Mouse (Mus musculus) kidney, embryonic 15.5 days (tissue): ENCODE data around the gene Cant1. TPM values are rescaled to one million over a fixed set of nuclear protein-coding genes. Genes with fewer than 3 reads are reported as not detected.

ENCODE experiments used
- ATAC-seq: fragments of 200-750 bp; cut with Nextera tagmentation; replicated peaks from 2 replicates; pipeline ENCODE4 v1.8.0; 2017; ENCODE audit warnings: moderate TSS enrichment; ENCODE audit not compliant: low FRiP score
- H3K27ac ChIP-seq: fragments of 300-500 bp; sonication (generic); 2 replicates; pipeline ENCODE4 v1.5.1; 2015; ENCODE audit warnings: mild to moderate bottlenecking, inconsistent platforms
- H3K27me3 ChIP-seq: fragments of 300-500 bp; sonication (generic); 2 replicates; pipeline ENCODE4 v1.6.1; 2015; ENCODE audit warnings: inconsistent platforms
- H3K36me3 ChIP-seq: fragments of 300-500 bp; sonication (generic); 2 replicates; pipeline ENCODE4 v1.6.1; 2015; ENCODE audit warnings: inconsistent platforms
- H3K4me1 ChIP-seq: fragments of 300-500 bp; sonication (generic); 2 replicates; pipeline ENCODE4 v1.6.1; 2015; ENCODE audit warnings: inconsistent platforms
- H3K4me2 ChIP-seq: fragments of 300-500 bp; sonication (generic); 2 replicates; pipeline ENCODE4 v1.6.1; 2015; ENCODE audit warnings: moderate library complexity, mild to moderate bottlenecking, inconsistent platforms
- H3K4me3 ChIP-seq: fragments of 300-500 bp; sonication (generic); replicated peaks from 2 replicates; pipeline ENCODE4 v1.5.1; 2015; ENCODE audit warnings: mild to moderate bottlenecking, inconsistent platforms
- H3K9ac ChIP-seq: fragments of 300-500 bp; sonication (generic); 2 replicates; pipeline ENCODE4 v1.6.1; 2015; ENCODE audit warnings: mild to moderate bottlenecking, inconsistent platforms
- H3K9me3 ChIP-seq: fragments of 300-500 bp; sonication (generic); replicated peaks from 2 replicates; pipeline ENCODE4 v1.6.1; 2016; ENCODE audit warnings: inconsistent platforms
- WGBS: fragments of 180-500 bp; shearing (Covaris S2); methylation state at CpG from one replicate; pipeline ENCODE4 v1.1.7; 2015; ENCODE audit warnings: mixed read lengths; 5-methylcytosine and 5-hydroxymethylcytosine counted together
- polyA plus RNA-seq: library from polyadenylated mRNA; unstranded; fragments of >200 nt; fragmentation: Nextera tagmentation; extraction: Ambion mirVana; gene quantifications from 2 replicates; pipeline ENCODE4 v1.2.1, GENCODE M21; 2015

The Cant1 gene
- polyA plus RNA-seq = 26.7 and 32.9 TPM in 2 replicates

GRCm38 (mm10) chr11:118418834-118419504, at the start of gene Cant1:
TSS of gene Cant1 (minus strand) at chr11:118419086.
- H3K4me1 ChIP-seq = peaks cover 37% of the 10 kb centered on the region
- peak; percentile 96 for ATAC-seq
- no peaks in the 10 kb centered on the region for H3K9me3 ChIP-seq
- peak within 1 kb of the TSS; percentile 81 for H3K4me3 ChIP-seq
- WGBS = under 1% methylated on average over 47 of the region's 50 CpGs
- H3K27me3 ChIP-seq = no peaks in the 10 kb centered on the region
- H3K27ac ChIP-seq = peak within 1 kb of the TSS; percentile 83
- peak within 1 kb of the TSS; percentile 94 for H3K9ac ChIP-seq
- peak within 1 kb of the TSS; percentile 84 for H3K4me2 ChIP-seq
- peaks cover 26% of the 10 kb centered on the region for H3K36me3 ChIP-seq

GRCm38 (mm10) chr11:118467441-118468035, 48.7 kb upstream of the Cant1 start:
- ATAC-seq = no peak
- Histone ChIP-seq H3K9me3 (no peaks in the 10 kb centered on the region), H3K9ac (no peak overlapping the region), H3K36me3 (no peaks in the 10 kb centered on the region), H3K4me2 (no peak overlapping the region), H3K4me1 (peaks cover 25% of the 10 kb centered on the region), H3K27me3 (no peaks in the 10 kb centered on the region), H3K27ac (no peak overlapping the region), H3K4me3 (no peak overlapping the region)
- 59% methylated on average over 11 of the region's 11 CpGs for WGBS

DNA sequence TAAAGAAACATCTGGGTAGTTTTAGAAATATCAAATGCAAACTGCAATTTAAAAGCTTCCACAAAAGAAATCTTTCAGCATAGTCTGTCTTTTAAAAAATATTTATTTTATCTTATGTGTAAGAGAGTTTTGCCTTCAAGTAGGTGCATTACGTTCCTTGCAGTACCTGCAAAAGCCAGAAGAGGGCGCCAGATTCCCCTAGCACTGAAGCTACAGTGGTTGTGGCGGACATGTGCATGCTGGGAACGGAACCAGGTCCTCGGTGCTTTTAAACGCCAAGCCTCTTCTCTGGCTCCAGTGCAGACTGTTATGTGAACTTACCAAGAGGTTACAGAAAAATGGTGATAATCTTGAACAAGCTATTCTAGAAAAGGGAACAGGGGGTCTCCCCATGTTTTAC, 41.4 kb upstream of the Cant1 start:
- peaks cover 12% of the 10 kb centered on the region for H3K4me1 ChIP-seq
- H3K27ac ChIP-seq = no peak overlapping the region
- 0 out of 2 replicates have a peak, but pooled peaks cover 3% of the 10 kb centered on the region for H3K9me3 ChIP-seq
- no peaks in the 10 kb centered on the region for H3K27me3 ChIP-seq
- no peak for ATAC-seq
- WGBS = 68% methylated on average over 6 of the region's 6 CpGs
- no peak overlapping the region for H3K9ac ChIP-seq
- H3K4me2 ChIP-seq = no peak overlapping the region
- H3K4me3 ChIP-seq = no peak overlapping the region
- no peaks in the 10 kb centered on the region for H3K36me3 ChIP-seq

- H3K4me3 ChIP-seq = no peak overlapping the region
- H3K4me1 ChIP-seq = peaks cover 12% of the 10 kb centered on the region
- no peak overlapping the region for H3K9ac ChIP-seq
- 0 out of 2 replicates have a peak, but pooled peaks cover 3% of the 10 kb centered on the region for H3K9me3 ChIP-seq
- ATAC-seq = no peak
- H3K27me3 ChIP-seq = no peaks in the 10 kb centered on the region
- peak overlapping the region; percentile 30 for H3K4me2 ChIP-seq
- H3K36me3 ChIP-seq = no peaks in the 10 kb centered on the region
- WGBS = 57% methylated on average over 4 of the region's 4 CpGs
- H3K27ac ChIP-seq = peak overlapping the region; percentile 60; the same call in 1 of the 2 replicates
Observed at GRCm38 (mm10) chr11:118459536-118459935, 40.6 kb upstream of the Cant1 start.

DNA sequence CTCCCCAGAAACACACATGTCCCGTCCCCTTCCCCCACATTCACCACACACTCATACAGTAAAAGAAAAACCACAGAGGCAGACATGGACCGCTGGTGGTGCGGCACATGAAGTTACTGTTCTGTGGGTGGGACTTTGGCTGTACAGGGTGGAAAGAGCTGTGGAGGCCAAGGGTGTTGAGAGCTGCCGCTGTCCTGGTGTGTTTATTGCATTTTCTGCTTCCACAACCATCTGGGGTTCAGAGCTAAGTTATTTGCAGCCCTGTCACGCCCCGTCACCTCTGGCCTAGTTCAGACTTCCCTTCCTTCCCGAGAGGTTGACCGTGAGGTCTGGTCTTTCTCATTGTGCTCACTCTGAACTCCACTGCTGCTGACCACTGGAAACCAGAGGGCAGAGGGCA, 40.2 kb upstream of the Cant1 start:
- Histone ChIP-seq H3K9ac (no peak overlapping the region), H3K36me3 (no peaks in the 10 kb centered on the region), H3K4me2 (peak overlapping the region; percentile 30), H3K9me3 (0 out of 2 replicates have a peak, but pooled peaks cover 3% of the 10 kb centered on the region), H3K4me3 (no peak overlapping the region), H3K27ac (peak overlapping the region; percentile 60), H3K4me1 (peaks cover 12% of the 10 kb centered on the region), H3K27me3 (no peaks in the 10 kb centered on the region)
- WGBS = 12% methylated on average over 8 of the region's 8 CpGs
- 0 out of 2 replicates have a peak, but pooled peaks have one; percentile 60 for ATAC-seq

GRCm38 (mm10) chr11:118456937-118457336, 38.1 kb upstream of the Cant1 start:
- Histone ChIP-seq H3K27ac (no peak overlapping the region), H3K4me1 (peaks cover 12% of the 10 kb centered on the region), H3K4me3 (no peak overlapping the region), H3K36me3 (no peaks in the 10 kb centered on the region), H3K27me3 (no peaks in the 10 kb centered on the region), H3K9ac (no peak overlapping the region), H3K9me3 (0 out of 2 replicates have a peak, but pooled peaks cover 3% of the 10 kb centered on the region), H3K4me2 (no peak overlapping the region)
- no peak for ATAC-seq
- WGBS = 86% methylated on average over 11 of the region's 11 CpGs

DNA sequence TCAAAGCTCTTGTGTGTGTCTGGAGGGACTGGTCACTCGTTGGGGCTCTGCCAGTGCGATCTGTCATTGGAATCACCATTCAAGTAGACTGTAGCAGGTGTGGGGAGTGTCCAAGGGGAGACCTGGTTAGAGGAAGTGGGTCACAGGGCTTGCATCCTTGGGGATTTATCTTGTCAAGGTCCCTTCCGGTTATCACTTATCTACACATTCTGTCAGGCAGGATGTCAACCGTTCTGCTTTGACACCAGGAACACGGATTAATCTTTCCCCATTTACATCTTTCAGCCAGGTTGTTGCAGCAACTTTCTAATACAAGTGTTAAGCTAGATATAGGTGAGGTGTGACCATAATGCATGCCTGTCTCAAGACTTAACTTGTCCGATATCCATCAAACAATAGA, 36.9 kb upstream of the Cant1 start:
- 81% methylated on average over 6 of the region's 6 CpGs for whole genome bisulfite sequencing
- H3K9me3 ChIP-seq = 0 out of 2 replicates have a peak, but pooled peaks cover 3% of the 10 kb centered on the region
- H3K27ac ChIP-seq = no peak overlapping the region
- ATAC-seq = no peak
- no peak overlapping the region for H3K4me2 ChIP-seq
- H3K4me1 ChIP-seq = peaks cover 12% of the 10 kb centered on the region
- H3K36me3 ChIP-seq = no peaks in the 10 kb centered on the region
- H3K27me3 ChIP-seq = no peaks in the 10 kb centered on the region
- H3K4me3 ChIP-seq = no peak overlapping the region
- H3K9ac ChIP-seq = no peak overlapping the region

- no peak overlapping the region for H3K4me2 ChIP-seq
- WGBS = 75% methylated on average over 11 of the region's 11 CpGs
- peaks cover 5% of the 10 kb centered on the region for H3K4me1 ChIP-seq
- H3K36me3 ChIP-seq = no peaks in the 10 kb centered on the region
- no peak for ATAC-seq
- no peaks in the 10 kb centered on the region for H3K27me3 ChIP-seq
- H3K4me3 ChIP-seq = no peak overlapping the region
- no peak overlapping the region for H3K9ac ChIP-seq
- H3K9me3 ChIP-seq = no peaks in the 10 kb centered on the region
- H3K27ac ChIP-seq = no peak overlapping the region
Observed at GRCm38 (mm10) chr11:118453886-118454671, 35.2 kb upstream of the Cant1 start.

DNA sequence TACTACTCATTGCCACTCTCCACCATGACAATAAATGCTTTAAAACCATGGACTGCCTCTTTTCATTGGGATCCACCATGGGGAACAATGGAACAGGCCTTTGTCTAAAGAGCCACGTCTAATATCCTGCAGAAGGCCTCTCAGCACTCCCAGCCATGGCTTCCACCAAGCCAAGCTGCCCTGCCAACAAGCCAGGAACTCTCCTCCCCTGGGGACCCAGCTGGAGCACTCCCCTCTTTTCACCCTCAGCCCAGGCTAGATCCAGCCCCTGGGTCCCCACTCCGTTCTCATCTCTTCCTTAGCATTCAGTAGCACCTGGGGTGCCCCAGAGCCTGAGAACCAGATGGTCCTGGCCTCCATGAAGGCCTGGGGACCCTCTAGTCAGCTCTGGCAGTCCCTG, 34.1 kb upstream of the Cant1 start:
- Histone ChIP-seq H3K4me2 (no peak overlapping the region), H3K27ac (no peak overlapping the region), H3K9me3 (no peaks in the 10 kb centered on the region), H3K27me3 (no peaks in the 10 kb centered on the region), H3K4me3 (no peak overlapping the region), H3K36me3 (no peaks in the 10 kb centered on the region), H3K4me1 (no peaks in the 10 kb centered on the region), H3K9ac (no peak overlapping the region)
- WGBS = 63% methylated on average over 2 of the region's 2 CpGs
- ATAC-seq = no peak

GRCm38 (mm10) chr11:118451211-118451610, 32.3 kb upstream of the Cant1 start:
- WGBS = 89% methylated on average over 6 of the region's 6 CpGs
- H3K4me2 ChIP-seq = no peak overlapping the region
- no peak overlapping the region for H3K27ac ChIP-seq
- no peak overlapping the region for H3K4me3 ChIP-seq
- no peaks in the 10 kb centered on the region for H3K9me3 ChIP-seq
- H3K36me3 ChIP-seq = no peaks in the 10 kb centered on the region
- no peaks in the 10 kb centered on the region for H3K4me1 ChIP-seq
- no peaks in the 10 kb centered on the region for H3K27me3 ChIP-seq
- ATAC-seq = no peak
- H3K9ac ChIP-seq = no peak overlapping the region

DNA sequence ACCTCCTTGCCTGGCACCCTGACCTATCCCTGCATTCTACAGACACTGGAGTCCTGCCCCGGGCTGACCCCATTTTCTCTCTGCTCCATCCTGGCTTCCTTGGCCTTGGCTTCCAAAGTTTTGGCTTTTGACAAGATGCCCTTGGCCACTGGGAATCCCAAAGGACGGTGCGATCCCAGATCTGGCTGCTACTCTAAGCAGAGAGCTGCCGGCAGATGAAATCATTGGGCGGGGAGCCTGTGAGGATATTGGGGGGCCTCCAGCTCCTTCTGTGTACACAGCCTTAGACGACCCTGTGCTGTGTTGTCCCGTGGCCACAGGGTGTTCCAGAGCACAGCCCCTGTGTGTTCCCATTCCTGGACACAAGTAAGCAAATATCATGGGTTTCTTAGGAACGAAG, 29.5 kb upstream of the Cant1 start:
- H3K9me3 ChIP-seq = no peaks in the 10 kb centered on the region
- ATAC-seq = no peak
- no peak overlapping the region for H3K27ac ChIP-seq
- no peaks in the 10 kb centered on the region for H3K4me1 ChIP-seq
- H3K4me3 ChIP-seq = no peak overlapping the region
- H3K27me3 ChIP-seq = 0 out of 2 replicates have a peak, but pooled peaks cover 4% of the 10 kb centered on the region
- no peak overlapping the region for H3K4me2 ChIP-seq
- no peaks in the 10 kb centered on the region for H3K36me3 ChIP-seq
- WGBS = 85% methylated on average over 8 of the region's 8 CpGs
- H3K9ac ChIP-seq = no peak overlapping the region

DNA sequence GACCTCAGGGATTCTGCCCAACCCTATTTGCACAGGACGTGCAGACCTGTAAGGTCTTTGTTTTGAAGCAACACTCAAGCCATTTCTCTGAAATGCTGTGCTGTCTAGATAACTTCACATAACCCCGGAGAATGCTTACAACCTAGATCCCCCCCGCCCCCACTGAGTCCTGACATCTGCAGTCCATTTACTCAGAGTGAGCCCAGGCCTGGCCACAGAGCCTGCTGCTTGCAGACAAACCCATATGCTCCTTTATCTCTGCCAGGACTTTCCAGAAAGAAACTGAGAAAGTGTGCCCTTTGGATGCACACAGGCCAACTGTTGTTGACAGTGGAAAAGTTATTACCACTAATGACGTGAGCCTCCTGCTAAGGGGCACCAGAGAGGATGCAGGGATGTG, 28.5 kb upstream of the Cant1 start:
- no peak for ATAC-seq
- Histone ChIP-seq H3K9me3 (no peaks in the 10 kb centered on the region), H3K27me3 (0 out of 2 replicates have a peak, but pooled peaks cover 4% of the 10 kb centered on the region), H3K36me3 (no peaks in the 10 kb centered on the region), H3K27ac (no peak overlapping the region), H3K4me3 (no peak overlapping the region), H3K4me2 (no peak overlapping the region), H3K4me1 (no peaks in the 10 kb centered on the region), H3K9ac (no peak overlapping the region)
- 63% methylated on average over 4 of the region's 4 CpGs for WGBS
